Mouse (Mus musculus): ENCODE measurements around the gene Elane.
A peak's percentile ranks its signal among the peaks of the same experiment; 100 is the strongest.
"Not testable (repeated sequence)": the region's sequence is repeated elsewhere in the genome, so short reads cannot be mapped to it uniquely, and the experiment has no call there.

The Elane gene

GRCm38 (mm10) chr10:79881981-79882380, 4.1 kb upstream of the Elane start:
- no peak for DNase-seq (ENCODE audit: extremely low spot score)

- peak; percentile 80 for DNase-seq (ENCODE audit: extremely low spot score)
Observed at GRCm38 (mm10) chr10:79883297-79884084, 2.6 kb upstream of the Elane start.

- no peak for DNase-seq (ENCODE audit: extremely low spot score)
Observed at GRCm38 (mm10) chr10:79884446-79884845, 1.6 kb upstream of the Elane start.

- DNase-seq (ENCODE audit: extremely low spot score), result not testable (repeated sequence)
Observed at GRCm38 (mm10) chr10:79884938-79885337, 1.1 kb upstream of the Elane start.

GRCm38 (mm10) chr10:79886611-79887010, 564 bp downstream of the Elane start:
- no peak for DNase-seq (ENCODE audit: extremely low spot score)

GRCm38 (mm10) chr10:79889386-79889785, 3.3 kb downstream of the Elane start:
- no peak for DNase-seq (ENCODE audit: extremely low spot score)

- DNase-seq (ENCODE audit: extremely low spot score), result no peak
Observed at GRCm38 (mm10) chr10:79890670-79891069, 4.6 kb downstream of the Elane start, which contains the start of gene Cfd. Cfd (plus strand) TSS chr10:79890853.

GRCm38 (mm10) chr10:79892451-79893118, 6.5 kb downstream of the Elane start:
- DNase-seq (ENCODE audit: extremely low spot score), result peak; percentile 85

- no peak for DNase-seq (ENCODE audit: extremely low spot score)
Observed at GRCm38 (mm10) chr10:79896306-79896705, 10.3 kb downstream of the Elane start.

GRCm38 (mm10) chr10:79896814-79897213, 10.8 kb downstream of the Elane start:
- DNase-seq (ENCODE audit: extremely low spot score), result no peak

GRCm38 (mm10) chr10:79897316-79898245, 11.5 kb downstream of the Elane start:
- DNase-seq (ENCODE audit: extremely low spot score), result no peak

GRCm38 (mm10) chr10:79900951-79901410, 14.9 kb downstream of the Elane start:
- DNase-seq (ENCODE audit: extremely low spot score), result no peak

GRCm38 (mm10) chr10:79906712-79907111, 20.7 kb downstream of the Elane start:
- no peak for DNase-seq (ENCODE audit: extremely low spot score)

- no peak for DNase-seq (ENCODE audit: extremely low spot score)
Observed at GRCm38 (mm10) chr10:79907415-79907814, 21.4 kb downstream of the Elane start.

- DNase-seq (ENCODE audit: extremely low spot score), result peak; percentile 99
Observed at GRCm38 (mm10) chr10:79908167-79909091, 22.4 kb downstream of the Elane start, which contains the start of gene Med16. Med16 (minus strand) TSS chr10:79908923.

- DNase-seq (ENCODE audit: extremely low spot score), result peak; percentile 83
Observed at GRCm38 (mm10) chr10:79909092-79909922, 23.3 kb downstream of the Elane start.

- no peak for DNase-seq (ENCODE audit: extremely low spot score)
Observed at GRCm38 (mm10) chr10:79910556-79910955, 24.5 kb downstream of the Elane start, which contains the start of gene Gm26602. Gm26602 (plus strand) TSS chr10:79910856.

- DNase-seq (ENCODE audit: extremely low spot score), result no peak
Observed at GRCm38 (mm10) chr10:79912412-79912811, 26.4 kb downstream of the Elane start.

- DNase-seq (ENCODE audit: extremely low spot score), result no peak
Observed at GRCm38 (mm10) chr10:79914131-79914947, 28.3 kb downstream of the Elane start.

All from embryo, embryonic 9.5 days (tissue).